Mouse (Mus musculus): ENCODE results near the gene Ifna16. TPM values are rescaled to one million over a fixed set of nuclear protein-coding genes. Genes with fewer than 3 reads are reported as not detected.

Gene Ifna16
- polyA plus RNA-seq, 1 experiment from 2014 or later, result not detected

Other genes with a start within 250 kb of the Ifna16 start
- gene Hacd4, start 238.0 kb downstream of the Ifna16 start, polyA plus RNA-seq (2014; fragmentation: Nextera tagmentation; extraction: Ambion mirVana), result 8.0 and 8.1 TPM in 2 replicates
- gene Ifnb1, start 154.2 kb downstream of the Ifna16 start, polyA plus RNA-seq (2014; fragmentation: Nextera tagmentation; extraction: Ambion mirVana), result not detected in 2 replicates
- not detected in 2 replicates for gene Ifna15, start 118.7 kb downstream of the Ifna16 start, polyA plus RNA-seq (2014; fragmentation: Nextera tagmentation; extraction: Ambion mirVana)
- gene Ifna14, start 105.1 kb downstream of the Ifna16 start, polyA plus RNA-seq (2014; fragmentation: Nextera tagmentation; extraction: Ambion mirVana), result not detected in 2 replicates
- not detected in 2 replicates for gene Ifna9, start 84.5 kb downstream of the Ifna16 start, polyA plus RNA-seq (2014; fragmentation: Nextera tagmentation; extraction: Ambion mirVana)
- gene Ifna12, start 73.5 kb downstream of the Ifna16 start, polyA plus RNA-seq (2014; fragmentation: Nextera tagmentation; extraction: Ambion mirVana), result not detected in 2 replicates
- gene C87499, start 42.5 kb downstream of the Ifna16 start, polyA plus RNA-seq (2014; fragmentation: Nextera tagmentation; extraction: Ambion mirVana), result not detected in 2 replicates
- gene Ifna13, start 32.5 kb downstream of the Ifna16 start, polyA plus RNA-seq (2014; fragmentation: Nextera tagmentation; extraction: Ambion mirVana), result not detected in 2 replicates
- not detected in 2 replicates for gene Ifna2, start 7.0 kb upstream of the Ifna16 start, polyA plus RNA-seq (2014; fragmentation: Nextera tagmentation; extraction: Ambion mirVana)
- not detected in 2 replicates for gene Ifnab, start 14.4 kb upstream of the Ifna16 start, polyA plus RNA-seq (2014; fragmentation: Nextera tagmentation; extraction: Ambion mirVana)
- gene Gm26566, start 44.9 kb upstream of the Ifna16 start, polyA plus RNA-seq (2014; fragmentation: Nextera tagmentation; extraction: Ambion mirVana), result 0.63 and 0.87 TPM in 2 replicates
- 99.9 and 113 TPM in 2 replicates for gene Klhl9, start 45.5 kb upstream of the Ifna16 start, polyA plus RNA-seq (2014; fragmentation: Nextera tagmentation; extraction: Ambion mirVana)
- gene Gm13271, start 77.9 kb upstream of the Ifna16 start, polyA plus RNA-seq (2014; fragmentation: Nextera tagmentation; extraction: Ambion mirVana), result not detected in 2 replicates
- 0.39 and 0.56 TPM in 2 replicates for gene Gm13283, start 83.2 kb upstream of the Ifna16 start, polyA plus RNA-seq (2014; fragmentation: Nextera tagmentation; extraction: Ambion mirVana)
- 0.61 TPM in 1 of 2 replicates, not detected in the other for gene Gm13290, start 96.9 kb upstream of the Ifna16 start, polyA plus RNA-seq (2014; fragmentation: Nextera tagmentation; extraction: Ambion mirVana)
- not detected in 2 replicates for gene Gm13289, start 100.0 kb upstream of the Ifna16 start, polyA plus RNA-seq (2014; fragmentation: Nextera tagmentation; extraction: Ambion mirVana)
- not detected in 2 replicates for gene Gm13272, start 102.9 kb upstream of the Ifna16 start, polyA plus RNA-seq (2014; fragmentation: Nextera tagmentation; extraction: Ambion mirVana)
- not detected in 2 replicates for gene Ifnz, start 105.2 kb upstream of the Ifna16 start, polyA plus RNA-seq (2014; fragmentation: Nextera tagmentation; extraction: Ambion mirVana)
- gene Gm13276, start 108.8 kb upstream of the Ifna16 start, polyA plus RNA-seq (2014; fragmentation: Nextera tagmentation; extraction: Ambion mirVana), result not detected in 2 replicates
- gene Gm13277, start 111.7 kb upstream of the Ifna16 start, polyA plus RNA-seq (2014; fragmentation: Nextera tagmentation; extraction: Ambion mirVana), result not detected in 2 replicates
- not detected in 2 replicates for gene Gm13278, start 114.6 kb upstream of the Ifna16 start, polyA plus RNA-seq (2014; fragmentation: Nextera tagmentation; extraction: Ambion mirVana)
- 0.47 TPM in 1 of 2 replicates, not detected in the other for gene Gm13275, start 117.6 kb upstream of the Ifna16 start, polyA plus RNA-seq (2014; fragmentation: Nextera tagmentation; extraction: Ambion mirVana)
- gene Gm13279, start 120.5 kb upstream of the Ifna16 start, polyA plus RNA-seq (2014; fragmentation: Nextera tagmentation; extraction: Ambion mirVana), result not detected in 2 replicates
- 0.27 and 0.76 TPM in 2 replicates for gene Gm13285, start 122.7 kb upstream of the Ifna16 start, polyA plus RNA-seq (2014; fragmentation: Nextera tagmentation; extraction: Ambion mirVana)
- not detected in 2 replicates for gene Gm13287, start 126.3 kb upstream of the Ifna16 start, polyA plus RNA-seq (2014; fragmentation: Nextera tagmentation; extraction: Ambion mirVana)
- gene Gm13288, start 128.6 kb upstream of the Ifna16 start, polyA plus RNA-seq (2014; fragmentation: Nextera tagmentation; extraction: Ambion mirVana), result not detected in 2 replicates
- not detected in 2 replicates for gene Ifna7, start 139.3 kb upstream of the Ifna16 start, polyA plus RNA-seq (2014; fragmentation: Nextera tagmentation; extraction: Ambion mirVana)
- not detected in 2 replicates for gene Ifna11, start 143.0 kb upstream of the Ifna16 start, polyA plus RNA-seq (2014; fragmentation: Nextera tagmentation; extraction: Ambion mirVana)
- not detected in 2 replicates for gene Ifna6, start 150.5 kb upstream of the Ifna16 start, polyA plus RNA-seq (2014; fragmentation: Nextera tagmentation; extraction: Ambion mirVana)
- gene Ifna5, start 158.6 kb upstream of the Ifna16 start, polyA plus RNA-seq (2014; fragmentation: Nextera tagmentation; extraction: Ambion mirVana), result not detected in 2 replicates
- gene Ifna4, start 164.9 kb upstream of the Ifna16 start, polyA plus RNA-seq (2014; fragmentation: Nextera tagmentation; extraction: Ambion mirVana), result not detected in 2 replicates
- not detected in 2 replicates for gene Ifna1, start 173.2 kb upstream of the Ifna16 start, polyA plus RNA-seq (2014; fragmentation: Nextera tagmentation; extraction: Ambion mirVana)
- gene Ifne, start 203.3 kb upstream of the Ifna16 start, polyA plus RNA-seq (2014; fragmentation: Nextera tagmentation; extraction: Ambion mirVana), result not detected in 2 replicates